Mouse (Mus musculus) hindbrain, embryonic 11.5 days (tissue): ENCODE results near the gene Pik3r1. TPM values are rescaled to one million over a fixed set of nuclear protein-coding genes. Genes with fewer than 3 reads are reported as not detected.

Experiments
- ATAC-seq: fragments of 200-750 bp; cut with Nextera tagmentation; 2 replicates; pipeline ENCODE4 v1.8.0; 2017; ENCODE audit warnings: mild to moderate bottlenecking, moderate TSS enrichment, moderate library complexity; ENCODE audit not compliant: low FRiP score
- DNase-seq: peaks from one replicate; pipeline ENCODE4 v3.0.0-alpha.2; 2015; ENCODE audit warnings: low spot score
- H3K27ac ChIP-seq: fragments of 300-500 bp; sonication (generic); 2 replicates; pipeline ENCODE4 v1.5.1; 2014; ENCODE audit warnings: mild to moderate bottlenecking, low read depth, low read length
- H3K27me3 ChIP-seq: fragments of 300-500 bp; sonication (generic); 2 replicates; pipeline ENCODE4 v1.6.1; 2014; ENCODE audit warnings: mild to moderate bottlenecking, low read length, moderate library complexity, mixed read lengths; ENCODE audit not compliant: control insufficient read depth, insufficient read depth
- H3K36me3 ChIP-seq: fragments of 300-500 bp; sonication (generic); 2 replicates; pipeline ENCODE4 v1.6.1; 2014; ENCODE audit warnings: mild to moderate bottlenecking, low read length, moderate library complexity, mixed read lengths; ENCODE audit not compliant: control insufficient read depth, insufficient read depth
- H3K4me1 ChIP-seq: fragments of 300-500 bp; sonication (generic); replicated peaks from 2 replicates; pipeline ENCODE4 v1.6.1; 2014; ENCODE audit warnings: low read length, mixed read lengths; ENCODE audit not compliant: control insufficient read depth, insufficient read depth
- H3K4me2 ChIP-seq: fragments of 300-500 bp; sonication (generic); replicated peaks from 2 replicates; pipeline ENCODE4 v1.6.1; 2014; ENCODE audit warnings: mild to moderate bottlenecking, low read depth, low read length
- H3K4me3 ChIP-seq: fragments of 300-500 bp; sonication (generic); 2 replicates; pipeline ENCODE4 v1.5.1; 2014; ENCODE audit warnings: low read depth, low read length
- H3K9ac ChIP-seq: fragments of 300-500 bp; sonication (generic); 2 replicates; pipeline ENCODE4 v1.6.1; 2014; ENCODE audit warnings: low read depth, low read length
- H3K9me3 ChIP-seq: fragments of 300-500 bp; sonication (generic); 2 replicates; pipeline ENCODE4 v1.6.1; 2016; ENCODE audit warnings: low read length; ENCODE audit not compliant: control insufficient read depth
- WGBS: fragments of 180-500 bp; shearing (Covaris S2); extraction: QIAGEN DNeasy Blood & Tissue Kit; methylation state at CpG from one replicate; pipeline ENCODE4 v1.1.7; 2014; 5-methylcytosine and 5-hydroxymethylcytosine counted together
- polyA plus RNA-seq: library from polyadenylated mRNA; unstranded; fragments of >200 nt; fragmentation: Nextera tagmentation; extraction: Ambion mirVana; gene quantifications from 2 replicates; pipeline ENCODE4 v1.2.1, GENCODE M21; 2014

Gene Pik3r1
- 19.0 and 29.8 TPM in 2 replicates for polyA plus RNA-seq

GRCm38 (mm10) chr13:101767809-101768629 lies at the start of gene Pik3r1:
Gene Pik3r1, minus strand, starts transcription at chr13:101768217.
- ATAC-seq (peak; percentile 97), DNase-seq (peak; percentile 96)
- WGBS = under 1% methylated on average over 64 of the region's 76 CpGs
- peak within 1 kb of the TSS; percentile 94 for H3K27ac ChIP-seq
- H3K27me3 ChIP-seq = no peaks in the 10 kb centered on the region
- H3K4me3 ChIP-seq = peak within 1 kb of the TSS; percentile 87
- peak within 1 kb of the TSS; percentile 71 for H3K9ac ChIP-seq
- peak within 1 kb of the TSS; percentile 76 for H3K4me2 ChIP-seq
- no peaks in the 10 kb centered on the region for H3K36me3 ChIP-seq
- peaks cover 5% of the 10 kb centered on the region for H3K4me1 ChIP-seq
- H3K9me3 ChIP-seq = no peaks in the 10 kb centered on the region

GRCm38 (mm10) chr13:101813267-101813900 lies 45.4 kb upstream of the Pik3r1 start:
- Histone ChIP-seq H3K4me2 (no peak overlapping the region), H3K27me3 (no peaks in the 10 kb centered on the region), H3K4me3 (no peak overlapping the region), H3K27ac (no peak overlapping the region), H3K9me3 (no peaks in the 10 kb centered on the region), H3K36me3 (no peaks in the 10 kb centered on the region), H3K9ac (no peak overlapping the region), H3K4me1 (no peaks in the 10 kb centered on the region)
- WGBS = 10% methylated on average over 10 of the region's 10 CpGs
- DNase-seq (peak; percentile 73), ATAC-seq (peak; percentile 75; the same call in 1 of the 2 replicates)

- H3K27me3 ChIP-seq = no peaks in the 10 kb centered on the region
- no peak overlapping the region for H3K27ac ChIP-seq
- H3K9me3 ChIP-seq = no peaks in the 10 kb centered on the region
- DNase-seq (no peak), ATAC-seq (no peak)
- H3K4me2 ChIP-seq = no peak overlapping the region
- no peak overlapping the region for H3K9ac ChIP-seq
- no peaks in the 10 kb centered on the region for H3K4me1 ChIP-seq
- WGBS = 75% methylated on average over 5 of the region's 5 CpGs
- no peaks in the 10 kb centered on the region for H3K36me3 ChIP-seq
- H3K4me3 ChIP-seq = no peak overlapping the region
These were observed 44.3 kb upstream of the Pik3r1 start for GRCm38 (mm10) chr13:101812341-101812740.

GRCm38 (mm10) chr13:101811882-101812281 lies 43.9 kb upstream of the Pik3r1 start:
- H3K9ac ChIP-seq = no peak overlapping the region
- H3K4me3 ChIP-seq = no peak overlapping the region
- DNase-seq (peak; percentile 22), ATAC-seq (no peak; the same call in 1 of the 2 replicates)
- H3K27me3 ChIP-seq = no peaks in the 10 kb centered on the region
- WGBS = 52% methylated on average over 9 of the region's 9 CpGs
- H3K27ac ChIP-seq = no peak overlapping the region
- H3K4me1 ChIP-seq = no peaks in the 10 kb centered on the region
- no peaks in the 10 kb centered on the region for H3K9me3 ChIP-seq
- no peaks in the 10 kb centered on the region for H3K36me3 ChIP-seq
- no peak overlapping the region for H3K4me2 ChIP-seq

- Histone ChIP-seq H3K36me3 (no peaks in the 10 kb centered on the region), H3K9ac (no peak overlapping the region), H3K27ac (no peak overlapping the region), H3K27me3 (no peaks in the 10 kb centered on the region), H3K4me3 (no peak overlapping the region), H3K4me1 (no peaks in the 10 kb centered on the region), H3K9me3 (no peaks in the 10 kb centered on the region), H3K4me2 (no peak overlapping the region)
- 83% methylated on average over 7 of the region's 7 CpGs for WGBS
- no peak for DNase-seq
- no peak for ATAC-seq
These were observed 42.6 kb upstream of the Pik3r1 start for GRCm38 (mm10) chr13:101810667-101811066.

- H3K9ac ChIP-seq = no peak overlapping the region
- H3K27ac ChIP-seq = no peak overlapping the region
- ATAC-seq = no peak
- no peaks in the 10 kb centered on the region for H3K4me1 ChIP-seq
- no peak overlapping the region for H3K4me2 ChIP-seq
- no peaks in the 10 kb centered on the region for H3K9me3 ChIP-seq
- no peaks in the 10 kb centered on the region for H3K27me3 ChIP-seq
- 86% methylated on average over 3 of the region's 3 CpGs for WGBS
- H3K4me3 ChIP-seq = no peak overlapping the region
- no peaks in the 10 kb centered on the region for H3K36me3 ChIP-seq
- DNase-seq = no peak
These were observed 41.8 kb upstream of the Pik3r1 start for GRCm38 (mm10) chr13:101809796-101810195.

- H3K27ac ChIP-seq = no peak overlapping the region
- H3K4me2 ChIP-seq = no peak overlapping the region
- no peaks in the 10 kb centered on the region for H3K9me3 ChIP-seq
- 56% methylated on average over 3 of the region's 3 CpGs for WGBS
- H3K4me3 ChIP-seq = no peak overlapping the region
- no peak for DNase-seq
- H3K36me3 ChIP-seq = no peaks in the 10 kb centered on the region
- no peak for ATAC-seq
- no peak overlapping the region for H3K9ac ChIP-seq
- no peaks in the 10 kb centered on the region for H3K4me1 ChIP-seq
- H3K27me3 ChIP-seq = no peaks in the 10 kb centered on the region
These were observed 37.6 kb upstream of the Pik3r1 start for GRCm38 (mm10) chr13:101805559-101806091.

- ATAC-seq (peak; percentile 95), DNase-seq (peak; percentile 86)
- H3K4me2 ChIP-seq = peak overlapping the region; percentile 47
- no peaks in the 10 kb centered on the region for H3K4me1 ChIP-seq
- H3K36me3 ChIP-seq = no peaks in the 10 kb centered on the region
- no peaks in the 10 kb centered on the region for H3K27me3 ChIP-seq
- WGBS = 4% methylated on average over 41 of the region's 41 CpGs
- H3K27ac ChIP-seq = peak overlapping the region; percentile 70
- H3K4me3 ChIP-seq = peak overlapping the region; percentile 30
- H3K9ac ChIP-seq = peak overlapping the region; percentile 72
- no peaks in the 10 kb centered on the region for H3K9me3 ChIP-seq
These were observed 33.6 kb upstream of the Pik3r1 start for GRCm38 (mm10) chr13:101801372-101802186.
